Mouse (Mus musculus) testis, postnatal 10 days (tissue): ENCODE measurements around the gene 4930512M02Rik.
"Not testable (repeated sequence)": the region's sequence is repeated elsewhere in the genome, so short reads cannot be mapped to it uniquely, and the experiment has no call there.

Source experiments
- DNase-seq: peaks from one replicate; pipeline ENCODE4 v3.0.0; 2021; ENCODE audit warnings: low spot score

The 4930512M02Rik gene

GRCm38 (mm10) chr11:11627735-11628134 is at the start of gene 4930512M02Rik:
Gene 4930512M02Rik (minus strand): TSS chr11:11627835.
- DNase-seq, result not testable (repeated sequence)

- DNase-seq, result no peak
Observed at GRCm38 (mm10) chr11:11677165-11677564, 49.5 kb upstream of the 4930512M02Rik start.

- no peak for DNase-seq
Observed at GRCm38 (mm10) chr11:11676068-11676741, 48.6 kb upstream of the 4930512M02Rik start.

- no peak for DNase-seq
Observed at GRCm38 (mm10) chr11:11675063-11675462, 47.4 kb upstream of the 4930512M02Rik start.

DNA sequence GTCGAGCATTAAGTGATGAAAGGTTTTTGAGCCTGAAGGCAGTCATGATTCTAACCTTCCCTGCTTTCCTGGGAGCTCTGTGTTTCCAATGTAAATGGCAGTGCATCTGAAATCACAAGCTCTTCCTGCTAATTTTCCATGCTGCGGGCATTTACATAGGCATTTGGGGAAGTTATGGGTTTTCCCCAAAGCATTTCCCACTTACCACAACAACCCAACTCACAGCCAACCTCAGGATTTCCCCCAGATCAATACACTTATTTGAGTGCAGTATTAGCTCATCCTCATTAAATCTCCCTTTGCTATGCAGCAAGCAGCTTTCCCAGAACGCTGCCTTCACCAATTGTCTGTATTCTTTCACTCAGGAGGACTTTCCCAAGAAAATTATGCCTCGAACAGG is 45.3 kb upstream of the 4930512M02Rik start:
- DNase-seq, result no peak

DNA sequence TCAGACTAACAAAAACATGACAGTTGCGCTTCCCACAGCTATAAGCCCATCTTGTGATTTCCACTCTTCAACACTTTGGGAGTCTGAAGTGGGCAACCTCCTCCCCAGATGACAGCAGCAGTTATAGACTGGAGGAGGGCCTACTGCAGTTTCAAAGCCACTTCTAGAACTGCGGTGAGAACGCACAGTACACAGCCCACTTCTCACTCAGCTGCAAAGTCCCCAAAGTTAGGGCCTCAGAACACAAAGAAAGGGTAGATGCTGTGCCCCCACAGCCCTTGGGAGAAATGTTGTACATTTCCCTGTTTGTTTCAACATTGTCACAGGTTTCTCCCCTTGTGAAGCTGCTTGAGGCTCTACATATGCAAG is 40.3 kb upstream of the 4930512M02Rik start:
- DNase-seq, result no peak

GRCm38 (mm10) chr11:11667254-11667921 is 39.8 kb upstream of the 4930512M02Rik start:
- DNase-seq, result no peak

DNA sequence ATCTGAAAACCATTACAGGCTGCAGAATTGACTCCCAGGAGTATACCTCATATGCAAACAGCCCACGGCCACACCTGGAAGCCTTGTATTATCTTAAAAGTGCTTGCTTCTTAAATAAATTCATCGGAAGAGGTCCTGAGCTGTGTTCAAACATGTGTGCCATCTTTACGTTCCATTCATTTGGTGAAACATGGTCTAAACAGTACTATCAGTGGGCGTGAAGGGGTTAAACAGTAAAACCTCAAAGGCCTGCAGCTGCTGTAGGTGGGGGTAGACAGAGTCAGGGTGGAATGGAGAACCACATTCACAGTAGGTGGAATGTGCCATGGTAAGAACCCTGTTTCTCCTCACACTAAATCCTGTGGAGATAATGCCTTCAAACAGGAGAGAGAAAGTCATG is 33.0 kb upstream of the 4930512M02Rik start:
- no peak for DNase-seq

GRCm38 (mm10) chr11:11658834-11659233 is 31.2 kb upstream of the 4930512M02Rik start:
- DNase-seq, result no peak

DNA sequence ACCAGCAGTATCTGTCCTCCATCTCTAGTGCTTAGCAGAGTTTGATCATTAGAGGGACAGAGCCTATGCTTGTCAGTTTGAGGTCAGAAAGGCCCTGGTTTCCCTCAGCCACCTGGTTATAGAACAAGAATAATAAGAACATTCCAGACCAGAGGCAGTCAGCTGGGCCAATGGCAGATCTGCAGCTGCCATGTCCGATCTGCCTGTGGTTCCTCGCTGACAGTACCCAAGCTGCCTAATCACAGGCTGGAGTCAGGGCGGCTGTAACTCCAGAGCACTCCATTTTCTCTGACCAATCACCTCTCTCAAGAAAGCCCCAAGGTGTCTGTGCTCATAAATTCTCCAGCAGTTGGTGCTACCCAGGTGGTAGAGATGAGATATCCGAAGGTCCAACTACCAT is 30.0 kb upstream of the 4930512M02Rik start:
- no peak for DNase-seq

DNA sequence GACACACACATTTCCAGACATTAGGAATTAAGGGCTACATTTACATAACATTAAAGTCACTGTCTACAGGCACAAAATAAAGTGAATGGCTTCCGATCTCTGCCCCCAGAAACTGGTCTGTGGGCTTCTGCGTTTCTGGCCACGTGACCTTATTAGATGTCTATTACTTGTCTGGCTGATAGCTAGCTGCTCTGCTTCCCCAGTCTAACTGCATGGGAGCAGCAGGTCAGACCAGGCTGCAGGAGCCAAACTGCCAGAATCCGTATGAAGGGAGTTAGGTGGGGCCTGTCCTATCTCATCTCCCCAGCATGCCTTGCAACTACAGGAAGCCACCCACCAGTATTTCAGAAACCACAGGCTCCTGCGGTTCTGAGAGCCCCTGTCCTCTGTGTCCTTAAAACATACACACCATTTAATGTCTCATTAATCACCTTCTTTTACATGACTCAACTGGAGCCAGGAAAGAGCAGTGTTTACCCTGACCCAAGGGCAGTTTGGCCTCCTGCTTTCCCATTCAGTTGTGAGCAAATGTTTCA is 29.4 kb upstream of the 4930512M02Rik start:
- DNase-seq, result no peak

DNA sequence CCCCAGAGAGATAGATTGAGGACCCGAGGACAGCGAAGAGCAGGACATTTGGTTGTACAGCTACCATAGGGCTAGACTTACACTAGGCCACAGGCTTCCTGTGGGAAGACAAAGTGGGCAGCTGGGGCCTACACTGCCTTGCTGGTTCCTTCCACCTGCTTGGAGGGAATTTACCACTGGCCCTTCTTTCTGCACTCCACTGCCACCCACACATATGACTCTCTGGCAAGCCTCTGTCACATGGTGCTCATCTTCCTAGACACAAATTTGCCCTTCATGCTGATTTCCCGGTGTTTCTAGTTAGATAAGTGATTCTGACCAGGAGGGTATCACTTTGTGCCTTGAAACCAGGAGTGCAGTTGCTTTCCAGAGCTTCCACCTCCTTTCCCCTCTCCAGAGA is 28.8 kb upstream of the 4930512M02Rik start:
- no peak for DNase-seq

DNA sequence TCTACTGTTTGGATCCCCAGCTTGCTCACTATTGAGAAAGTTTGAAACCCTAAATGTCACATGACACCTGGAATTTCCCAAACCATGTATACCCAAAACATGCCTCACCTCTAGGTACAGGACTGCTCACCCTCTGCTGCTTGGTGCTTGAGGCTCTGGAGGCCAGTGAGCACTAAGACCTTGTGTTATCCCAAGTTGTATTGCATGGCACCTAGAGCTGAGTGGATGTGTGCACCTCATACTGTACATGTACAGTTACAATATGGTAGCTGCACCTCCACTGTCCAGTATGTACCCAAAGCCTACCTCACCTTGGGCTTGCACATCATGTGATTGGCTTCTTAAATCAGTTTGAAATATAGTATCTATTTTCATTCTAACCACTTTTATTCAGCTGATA is 16.7 kb upstream of the 4930512M02Rik start:
- no peak for DNase-seq

- no peak for DNase-seq
Observed at GRCm38 (mm10) chr11:11624073-11624705, 3.4 kb downstream of the 4930512M02Rik start.

DNA sequence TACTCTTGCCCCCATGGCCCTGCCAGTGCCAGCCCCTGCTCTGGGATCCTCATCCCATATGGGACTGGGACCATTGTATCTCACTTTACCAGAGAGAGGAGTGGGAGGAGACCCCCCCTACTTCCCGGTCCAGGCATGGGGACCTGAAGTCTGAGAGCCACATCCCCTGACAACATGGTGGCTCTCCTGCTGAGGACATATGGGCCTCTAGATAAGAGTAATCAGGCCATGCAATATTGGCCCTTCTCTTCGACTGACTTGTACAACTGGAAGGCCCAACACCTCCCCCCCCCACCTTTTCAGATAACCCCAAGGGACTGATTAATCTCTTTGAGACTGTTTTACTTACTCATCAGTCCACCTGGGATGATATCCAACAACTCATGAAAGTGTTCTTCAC is 18.4 kb downstream of the 4930512M02Rik start:
- no peak for DNase-seq

GRCm38 (mm10) chr11:11587327-11587726 is 40.3 kb downstream of the 4930512M02Rik start:
- DNase-seq, result no peak

DNA sequence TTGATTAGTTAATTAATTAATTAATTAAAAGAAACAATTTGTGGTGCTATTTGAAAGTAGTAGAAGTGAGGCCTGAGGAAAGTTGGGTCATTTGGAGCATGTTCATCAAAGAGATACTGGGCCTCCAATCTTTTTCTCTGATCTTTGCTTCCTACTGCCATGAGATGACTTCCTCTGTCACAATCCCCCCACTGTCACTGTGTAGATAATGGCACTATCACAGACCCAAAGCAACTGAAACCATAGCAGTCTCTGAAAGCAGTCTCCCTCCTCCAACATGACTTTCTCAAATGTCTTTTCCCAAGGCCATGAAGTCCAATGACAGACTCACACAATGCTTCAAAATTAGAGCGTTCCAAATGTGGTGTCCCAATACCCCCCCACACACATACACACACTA is 41.2 kb downstream of the 4930512M02Rik start:
- no peak for DNase-seq

DNA sequence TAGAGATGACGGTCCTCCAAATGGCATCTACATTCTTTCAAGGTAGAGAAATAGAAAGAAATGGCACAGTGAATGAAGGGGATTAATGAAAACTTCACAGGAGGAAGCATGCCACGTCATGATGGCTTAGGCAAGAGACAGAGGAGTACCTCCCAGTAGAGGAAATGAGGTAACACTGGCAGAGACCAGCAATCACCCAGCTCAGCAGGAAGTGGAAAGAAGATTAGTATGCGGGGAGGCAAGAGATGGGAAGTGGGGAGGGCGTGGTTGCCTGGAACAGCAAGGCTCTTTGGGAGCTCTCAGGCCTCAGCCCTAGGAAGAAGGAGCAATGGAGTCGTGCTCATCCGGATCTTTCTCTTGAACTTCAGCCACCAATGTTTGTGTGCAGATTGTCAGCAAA is 53.9 kb downstream of the 4930512M02Rik start:
- DNase-seq, result no peak

DNA sequence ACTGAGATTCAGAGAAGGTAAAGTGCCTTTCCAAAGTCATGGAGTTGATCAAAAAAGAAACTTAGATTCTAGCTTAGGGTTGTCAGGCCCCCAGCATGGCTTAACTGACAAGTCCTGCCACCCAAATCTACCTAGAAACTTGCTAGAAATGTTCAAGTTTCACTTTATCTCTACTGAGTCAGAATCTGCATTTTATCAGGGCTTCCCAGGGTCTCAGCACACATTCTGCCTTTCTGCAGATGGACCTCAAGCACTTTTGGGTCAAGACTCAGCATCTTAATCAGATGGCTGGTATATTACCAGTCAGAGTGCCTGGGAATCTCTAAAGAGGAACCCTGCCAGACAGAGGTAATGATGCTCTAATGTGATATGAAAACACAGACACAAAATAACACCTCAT is 56.9 kb downstream of the 4930512M02Rik start:
- DNase-seq, result no peak

DNA sequence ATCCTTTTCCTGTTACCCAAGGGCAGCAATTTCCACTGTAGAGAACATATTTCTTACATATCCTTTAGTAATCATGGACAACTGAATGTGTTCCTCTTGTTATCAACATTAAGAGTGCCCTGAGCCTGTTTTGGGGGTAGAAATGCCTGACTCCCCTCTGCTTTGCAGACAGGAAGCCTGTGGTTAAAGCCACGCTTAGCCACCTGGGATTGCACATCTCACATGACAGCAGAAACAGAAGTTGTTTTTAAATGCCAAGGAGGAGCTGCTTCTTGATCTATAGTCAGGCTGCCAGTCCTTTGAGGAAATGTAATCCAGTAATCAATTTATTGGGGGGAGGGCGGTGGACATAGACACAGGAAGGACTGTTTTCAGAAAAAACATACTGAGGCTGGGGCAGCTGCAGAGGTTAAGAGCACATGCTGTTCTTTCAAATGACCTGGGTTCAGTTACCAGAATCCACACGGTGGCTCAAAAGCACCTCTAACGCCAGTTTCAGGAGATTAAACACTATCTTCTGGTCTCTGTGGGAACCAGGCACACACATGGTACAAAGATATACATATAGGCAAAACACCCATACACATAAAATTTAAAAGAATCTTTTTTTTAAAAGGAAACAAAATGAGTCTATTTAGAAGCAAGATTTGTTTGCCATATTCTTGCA is 58.0 kb downstream of the 4930512M02Rik start:
- DNase-seq, result no peak

- no peak for DNase-seq
Observed at GRCm38 (mm10) chr11:11568033-11568432, 59.6 kb downstream of the 4930512M02Rik start.

DNA sequence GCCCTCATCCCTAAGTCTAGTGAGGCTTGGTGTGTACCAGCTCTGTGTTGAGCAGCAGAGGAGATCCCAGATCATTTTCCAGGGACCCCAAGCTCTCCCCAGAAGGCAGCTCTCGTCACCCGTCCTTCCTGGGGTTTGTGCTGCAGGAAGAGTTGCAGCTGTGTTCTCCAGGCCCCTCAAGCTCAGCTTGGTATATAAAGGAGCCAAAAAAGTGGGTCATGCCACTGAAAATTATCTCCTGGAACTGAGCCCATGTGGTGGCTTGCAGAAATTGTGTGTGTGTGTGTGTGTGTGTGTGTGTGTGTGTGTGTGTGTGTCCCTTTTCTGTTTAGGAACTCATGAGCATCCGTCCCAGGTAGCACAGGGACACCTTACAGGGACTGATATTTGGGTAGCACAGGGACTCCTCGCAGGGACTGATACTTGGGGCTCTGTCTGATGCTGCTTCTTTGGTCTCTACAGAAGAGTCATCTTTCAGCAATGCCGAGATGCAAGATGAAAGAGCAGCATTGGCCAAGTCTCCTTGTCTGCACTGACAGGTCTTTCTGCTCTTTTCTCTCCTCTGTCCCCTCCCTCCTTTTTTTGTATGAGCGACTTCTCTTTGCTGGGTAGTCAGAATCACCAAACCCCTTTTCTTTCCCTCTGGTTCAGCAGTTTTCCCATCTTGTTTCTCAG is 62.4 kb downstream of the 4930512M02Rik start:
- DNase-seq, result no peak
